Comparison of ENCODE assay signal across 15 mouse cellular contexts in the genomic region with DNA sequence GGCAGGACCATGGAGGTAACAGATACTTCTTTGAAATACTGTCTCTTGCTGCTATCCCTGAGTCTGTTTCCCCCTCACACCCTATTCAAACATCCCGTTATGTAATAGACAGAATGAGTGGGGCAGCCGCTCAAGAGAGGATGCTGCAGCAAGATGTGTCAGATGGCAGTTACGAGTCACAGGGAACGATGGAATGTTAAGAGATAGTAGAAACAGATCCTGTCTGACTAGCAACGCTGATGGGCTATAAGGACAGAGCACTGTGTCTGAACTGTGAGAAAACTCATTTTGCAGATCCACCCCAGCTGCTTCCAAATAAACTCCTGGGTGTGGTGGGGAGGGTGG. TPM values are rescaled to one million over a fixed set of nuclear protein-coding genes. Genes with fewer than 3 reads are reported as not detected.
DNase-seq lines count a peak whose midpoint lies in the region; ATAC-seq and TF ChIP-seq lines count a peak whose summit lies in the region.
"Had no signal": no experiment of that assay in that cellular context is flagged by ENCODE, and none has a peak within 500 bp of the region (broad histone marks: within the 10 kb centered on the region; RNA-seq: fewer than 3 reads in every experiment).

No protein-coding gene starts in this region.

- no peak overlapping the region for H3K4me2 ChIP-seq in hindbrain, embryonic 11.5 days (replicated peaks; ENCODE audit: low read depth, low read length)
- no peak overlapping the region for H3K4me2 ChIP-seq in hindbrain, postnatal 0 days (ENCODE audit: low read depth, low read length)
- H3K4me2 ChIP-seq in midbrain, embryonic 15.5 days = no peak overlapping the region
- no peak overlapping the region for H3K4me2 ChIP-seq in heart, embryonic 12.5 days
- H3K4me2 ChIP-seq: lung, embryonic 14.5 days had no signal

- no peak overlapping the region for H3K4me3 ChIP-seq in hindbrain, embryonic 11.5 days (ENCODE audit: low read depth, low read length)
- no peak overlapping the region for H3K4me3 ChIP-seq in hindbrain, postnatal 0 days (ENCODE audit: low read length)
- H3K4me3 ChIP-seq in midbrain, embryonic 15.5 days = no peak overlapping the region
- H3K4me3 ChIP-seq in heart, embryonic 12.5 days = no peak overlapping the region

- no peaks in the 10 kb centered on the region for H3K27me3 ChIP-seq in hindbrain, embryonic 11.5 days (ENCODE audit: control insufficient read depth, insufficient read depth, low read length)
- no peaks in the 10 kb centered on the region for H3K27me3 ChIP-seq in hindbrain, postnatal 0 days (ENCODE audit: insufficient read depth, low read length)
- no peaks in the 10 kb centered on the region for H3K27me3 ChIP-seq in midbrain, embryonic 15.5 days (replicated peaks)
- no peaks in the 10 kb centered on the region for H3K27me3 ChIP-seq in heart, embryonic 12.5 days (replicated peaks)
- H3K27me3 ChIP-seq: CH12.LX had no signal

- WGBS in hindbrain, embryonic 11.5 days = 43% methylated on average over 5 of the region's 5 CpGs
- 40% methylated on average over 5 of the region's 5 CpGs for WGBS in hindbrain, postnatal 0 days
- 25% methylated on average over 5 of the region's 5 CpGs for WGBS in midbrain, embryonic 15.5 days
- 14% methylated on average over 5 of the region's 5 CpGs for WGBS in heart, embryonic 12.5 days

- H3K9ac ChIP-seq in hindbrain, embryonic 11.5 days (ENCODE audit: low read depth, low read length) = no peak overlapping the region
- H3K9ac ChIP-seq in hindbrain, postnatal 0 days (replicated peaks; ENCODE audit: low read length) = no peak overlapping the region
- no peak overlapping the region for H3K9ac ChIP-seq in midbrain, embryonic 15.5 days
- no peak overlapping the region for H3K9ac ChIP-seq in heart, embryonic 12.5 days
- H3K9ac ChIP-seq: lung, embryonic 14.5 days had no signal

- no peaks in the 10 kb centered on the region for H3K9me3 ChIP-seq in hindbrain, embryonic 11.5 days (ENCODE audit: control insufficient read depth, low read length)
- no peaks in the 10 kb centered on the region for H3K9me3 ChIP-seq in hindbrain, postnatal 0 days (ENCODE audit: low read length)
- H3K9me3 ChIP-seq in midbrain, embryonic 15.5 days = no peaks in the 10 kb centered on the region
- H3K9me3 ChIP-seq in heart, embryonic 12.5 days (replicated peaks) = no peaks in the 10 kb centered on the region

- no peak for TF ChIP-seq CTCF in hindbrain, postnatal 0 days (IDR thresholded peaks at IDR 0.05; ENCODE audit: low read depth)

- H3K27ac ChIP-seq in hindbrain, embryonic 11.5 days (ENCODE audit: low read depth, low read length) = no peak overlapping the region
- H3K27ac ChIP-seq in hindbrain, postnatal 0 days = no peak overlapping the region
- no peak overlapping the region for H3K27ac ChIP-seq in midbrain, embryonic 15.5 days
- no peak overlapping the region for H3K27ac ChIP-seq in heart, embryonic 12.5 days (ENCODE audit: poor library complexity, severe bottlenecking)

- 0 out of 2 replicates have a peak, but pooled peaks have one; percentile 4 for ATAC-seq in hindbrain, embryonic 11.5 days (ENCODE audit: low FRiP score)
- no peak for ATAC-seq in hindbrain, postnatal 0 days
- peak; percentile 38 for ATAC-seq in granulocyte monocyte progenitor cell, adult 5-6 weeks (replicated peaks; ENCODE audit: poor library complexity, severe bottlenecking)
- ATAC-seq in midbrain, embryonic 15.5 days (replicated peaks) = 0 out of 2 replicates have a peak, but pooled peaks have one; percentile 39
- ATAC-seq in heart, embryonic 12.5 days (ENCODE audit: insufficient number of reproducible peaks, low FRiP score) = no peak

- H3K36me3 ChIP-seq in hindbrain, embryonic 11.5 days (ENCODE audit: control insufficient read depth, insufficient read depth, low read length) = no peaks in the 10 kb centered on the region
- H3K36me3 ChIP-seq in hindbrain, postnatal 0 days (ENCODE audit: insufficient read depth, low read length) = no peaks in the 10 kb centered on the region
- H3K36me3 ChIP-seq in midbrain, embryonic 15.5 days (replicated peaks) = no peaks in the 10 kb centered on the region
- H3K36me3 ChIP-seq in heart, embryonic 12.5 days = no peaks in the 10 kb centered on the region

- H3K4me1 ChIP-seq in hindbrain, embryonic 11.5 days (replicated peaks; ENCODE audit: control insufficient read depth, insufficient read depth, low read length) = no peaks in the 10 kb centered on the region
- no peaks in the 10 kb centered on the region for H3K4me1 ChIP-seq in hindbrain, postnatal 0 days (ENCODE audit: insufficient read depth, low read length)
- H3K4me1 ChIP-seq in midbrain, embryonic 15.5 days = peaks cover 11% of the 10 kb centered on the region
- peaks cover 5% of the 10 kb centered on the region; the same call in 1 of the 2 replicates for H3K4me1 ChIP-seq in heart, embryonic 12.5 days (replicated peaks)

- DNase-seq in hindbrain, embryonic 11.5 days (ENCODE audit: low spot score) = peak; percentile 24
- DNase-seq in hindbrain, postnatal 0 days (ENCODE audit: low spot score) = no peak
- peak; percentile 16 for DNase-seq in right cerebral cortex, postnatal 25 days
- DNase-seq in right cerebral cortex, postnatal 14 days = no peak
- no peak for DNase-seq in cerebellum, adult 8-10 months
- DNase-seq: cerebellum, postnatal 10 days; gastrocnemius, postnatal 36 days; heart, postnatal 14 days; kidney, adult 11 months; thymus, postnatal 4 days had no signal

RNA-seq across cellular contexts. Expression of a gene that starts 23.9 kb away (rescaled TPM):
- 151 and 159 TPM in 2 replicates for polyA plus RNA-seq in hindbrain, embryonic 11.5 days (2014; fragmentation: Nextera tagmentation; extraction: Ambion mirVana)
- 53.8 and 64.0 TPM in 2 replicates for total RNA-seq in hindbrain, postnatal 0 days (2014; rRNA removed)
- polyA plus RNA-seq in hindbrain, postnatal 0 days (2015; fragmentation: Nextera tagmentation; extraction: Ambion mirVana) = 130 and 139 TPM in 2 replicates
- 170 and 189 TPM in 2 replicates for total RNA-seq in granulocyte monocyte progenitor cell, adult 5-6 weeks (2014; fragmentation: Nextera tagmentation)
- total RNA-seq in granulocyte monocyte progenitor cell, adult 5-6 weeks (2017) = 304 and 334 TPM in 2 replicates
- 105 and 106 TPM in 2 replicates for polyA plus RNA-seq in midbrain, embryonic 15.5 days (2015; fragmentation: Nextera tagmentation; extraction: Ambion mirVana)
- 110 and 117 TPM in 2 replicates for polyA plus RNA-seq in heart, embryonic 12.5 days (2016; fragmentation: Nextera tagmentation; extraction: Ambion mirVana)

Comparison
In these comparisons a context has a peak if more than half of its experiments do, and no peak if none do; other contexts are left out.
1. ATAC-seq: peak in hindbrain, embryonic 11.5 days (single experiment), granulocyte monocyte progenitor cell, adult 5-6 weeks (single experiment) and midbrain, embryonic 15.5 days (single experiment); none in hindbrain, postnatal 0 days (single experiment) and heart, embryonic 12.5 days (single experiment).
2. DNase-seq: peak in hindbrain, embryonic 11.5 days (single experiment) and right cerebral cortex, postnatal 25 days (single experiment); none in hindbrain, postnatal 0 days (single experiment), right cerebral cortex, postnatal 14 days (single experiment) and cerebellum, adult 8-10 months (single experiment).